Mouse (Mus musculus) cortical plate, adult 2 months (tissue): ENCODE measurements around the gene Id1.

ENCODE experiments used
- CTCF ChIP-seq: fragments of 200-500 bp; IDR thresholded peaks from 2 replicates; pipeline ENCODE4 v1.5.1; 2011; ENCODE audit warnings: mild to moderate bottlenecking, control low read depth, low read length; ENCODE audit not compliant: insufficient read depth; ENCODE audit errors: extremely low read depth
- POLR2A ChIP-seq: fragments of 200-500 bp; IDR thresholded peaks from 2 replicates; pipeline ENCODE4 v1.6.1; 2011; ENCODE audit warnings: mild to moderate bottlenecking, low read length, control low read depth; ENCODE audit not compliant: insufficient read depth; ENCODE audit errors: extremely low read depth

GRCm38 (mm10) chr2:152736090-152736601, at the start of gene Id1:
- TF ChIP-seq CTCF (no peak), POLR2A (peak; percentile 94)
